Mouse (Mus musculus): ENCODE data around the gene B4galnt1.

Gene B4galnt1

GRCm38 (mm10) chr10:127197104-127197503 is 32.1 kb downstream of the B4galnt1 start:
- TF ChIP-seq POU5F1 (IDR thresholded peaks at IDR 0.05; ENCODE audit: borderline replicate concordance, low read length) = no peak
- TF ChIP-seq CTCF (conservative IDR thresholded peaks at IDR 0.05; ENCODE audit: low read length) = no peak
- no peak for TF ChIP-seq NANOG (IDR thresholded peaks at IDR 0.05; ENCODE audit: borderline replicate concordance, low read length)
- H3K4me3 ChIP-seq (replicated peaks; ENCODE audit: low read length) = 0 out of 2 replicates have a peak overlapping the region, but pooled peaks have one; percentile 32
- H3K9me3 ChIP-seq (ENCODE audit: low read length) = no peaks in the 10 kb centered on the region
- peaks cover 71% of the 10 kb centered on the region for H3K4me1 ChIP-seq (replicated peaks; ENCODE audit: low read depth, low read length)
- H3K36me3 ChIP-seq (ENCODE audit: insufficient read depth, low read length) = peaks cover 66% of the 10 kb centered on the region
- no peaks in the 10 kb centered on the region for H3K27me3 ChIP-seq (ENCODE audit: insufficient read depth, low read length)

- H3K4me1 ChIP-seq (replicated peaks; ENCODE audit: low read depth, low read length) = peaks cover 67% of the 10 kb centered on the region
- no peaks in the 10 kb centered on the region for H3K27me3 ChIP-seq (ENCODE audit: insufficient read depth, low read length)
- H3K4me3 ChIP-seq (replicated peaks; ENCODE audit: low read length) = peak overlapping the region; percentile 32; the same call in 1 of the 2 replicates
- H3K36me3 ChIP-seq (ENCODE audit: insufficient read depth, low read length) = peaks cover 67% of the 10 kb centered on the region
- no peak for TF ChIP-seq CTCF (conservative IDR thresholded peaks at IDR 0.05; ENCODE audit: low read length)
- no peak for TF ChIP-seq POU5F1 (IDR thresholded peaks at IDR 0.05; ENCODE audit: borderline replicate concordance, low read length)
- no peak for TF ChIP-seq NANOG (IDR thresholded peaks at IDR 0.05; ENCODE audit: borderline replicate concordance, low read length)
- no peaks in the 10 kb centered on the region for H3K9me3 ChIP-seq (ENCODE audit: low read length)
These were observed 32.6 kb downstream of the B4galnt1 start for GRCm38 (mm10) chr10:127197505-127198110.

GRCm38 (mm10) chr10:127198492-127198891 is 33.5 kb downstream of the B4galnt1 start:
- H3K4me3 ChIP-seq (replicated peaks; ENCODE audit: low read length) = no peak overlapping the region
- no peaks in the 10 kb centered on the region for H3K27me3 ChIP-seq (ENCODE audit: insufficient read depth, low read length)
- peaks cover 67% of the 10 kb centered on the region for H3K4me1 ChIP-seq (replicated peaks; ENCODE audit: low read depth, low read length)
- H3K9me3 ChIP-seq (ENCODE audit: low read length) = no peaks in the 10 kb centered on the region
- H3K36me3 ChIP-seq (ENCODE audit: insufficient read depth, low read length) = peaks cover 67% of the 10 kb centered on the region
- TF ChIP-seq CTCF (conservative IDR thresholded peaks at IDR 0.05; ENCODE audit: low read length) (no peak), NANOG (IDR thresholded peaks at IDR 0.05; ENCODE audit: borderline replicate concordance, low read length) (no peak), POU5F1 (IDR thresholded peaks at IDR 0.05; ENCODE audit: borderline replicate concordance, low read length) (no peak)

- Histone ChIP-seq H3K9me3 (ENCODE audit: low read length) (no peaks in the 10 kb centered on the region), H3K4me1 (replicated peaks; ENCODE audit: low read depth, low read length) (peaks cover 68% of the 10 kb centered on the region), H3K36me3 (ENCODE audit: insufficient read depth, low read length) (peaks cover 71% of the 10 kb centered on the region), H3K4me3 (replicated peaks; ENCODE audit: low read length) (no peak overlapping the region), H3K27me3 (ENCODE audit: insufficient read depth, low read length) (no peaks in the 10 kb centered on the region)
- TF ChIP-seq POU5F1 (IDR thresholded peaks at IDR 0.05; ENCODE audit: borderline replicate concordance, low read length) (no peak), CTCF (conservative IDR thresholded peaks at IDR 0.05; ENCODE audit: low read length) (no peak), NANOG (IDR thresholded peaks at IDR 0.05; ENCODE audit: borderline replicate concordance, low read length) (no peak)
These were observed 34.0 kb downstream of the B4galnt1 start for GRCm38 (mm10) chr10:127199068-127199467.

- TF ChIP-seq CTCF (conservative IDR thresholded peaks at IDR 0.05; ENCODE audit: low read length) (no peak), NANOG (IDR thresholded peaks at IDR 0.05; ENCODE audit: borderline replicate concordance, low read length) (no peak), POU5F1 (IDR thresholded peaks at IDR 0.05; ENCODE audit: borderline replicate concordance, low read length) (no peak)
- peaks cover 75% of the 10 kb centered on the region for H3K36me3 ChIP-seq (ENCODE audit: insufficient read depth, low read length)
- peaks cover 66% of the 10 kb centered on the region for H3K4me1 ChIP-seq (replicated peaks; ENCODE audit: low read depth, low read length)
- H3K4me3 ChIP-seq (replicated peaks; ENCODE audit: low read length) = no peak overlapping the region
- no peaks in the 10 kb centered on the region for H3K27me3 ChIP-seq (ENCODE audit: insufficient read depth, low read length)
- H3K9me3 ChIP-seq (ENCODE audit: low read length) = no peaks in the 10 kb centered on the region
These were observed 34.4 kb downstream of the B4galnt1 start for GRCm38 (mm10) chr10:127199474-127199873.

- Histone ChIP-seq H3K4me3 (replicated peaks; ENCODE audit: low read length) (no peak overlapping the region), H3K27me3 (ENCODE audit: insufficient read depth, low read length) (no peaks in the 10 kb centered on the region), H3K36me3 (ENCODE audit: insufficient read depth, low read length) (peaks cover 83% of the 10 kb centered on the region), H3K4me1 (replicated peaks; ENCODE audit: low read depth, low read length) (peaks cover 67% of the 10 kb centered on the region), H3K9me3 (ENCODE audit: low read length) (no peaks in the 10 kb centered on the region)
- TF ChIP-seq NANOG (IDR thresholded peaks at IDR 0.05; ENCODE audit: borderline replicate concordance, low read length) = no peak
- no peak for TF ChIP-seq CTCF (conservative IDR thresholded peaks at IDR 0.05; ENCODE audit: low read length)
- no peak for TF ChIP-seq POU5F1 (IDR thresholded peaks at IDR 0.05; ENCODE audit: borderline replicate concordance, low read length)
These were observed 35.3 kb downstream of the B4galnt1 start for GRCm38 (mm10) chr10:127200279-127200678.

- H3K4me1 ChIP-seq (replicated peaks; ENCODE audit: low read depth, low read length) = peaks cover 50% of the 10 kb centered on the region
- no peaks in the 10 kb centered on the region for H3K27me3 ChIP-seq (ENCODE audit: insufficient read depth, low read length)
- TF ChIP-seq POU5F1 (IDR thresholded peaks at IDR 0.05; ENCODE audit: borderline replicate concordance, low read length) (no peak), NANOG (IDR thresholded peaks at IDR 0.05; ENCODE audit: borderline replicate concordance, low read length) (no peak), CTCF (conservative IDR thresholded peaks at IDR 0.05; ENCODE audit: low read length) (no peak)
These were observed 38.1 kb downstream of the B4galnt1 start for GRCm38 (mm10) chr10:127203106-127203505.

GRCm38 (mm10) chr10:127204589-127204988 is 39.6 kb downstream of the B4galnt1 start:
- TF ChIP-seq CTCF (conservative IDR thresholded peaks at IDR 0.05; ENCODE audit: low read length) (no peak), NANOG (IDR thresholded peaks at IDR 0.05; ENCODE audit: borderline replicate concordance, low read length) (no peak), POU5F1 (IDR thresholded peaks at IDR 0.05; ENCODE audit: borderline replicate concordance, low read length) (no peak)
- H3K9me3 ChIP-seq (ENCODE audit: low read length) = no peaks in the 10 kb centered on the region

More at GRCm38 (mm10) chr10:127203106-127203505, 38.1 kb downstream of the B4galnt1 start:
- H3K9me3 ChIP-seq (ENCODE audit: low read length) = no peaks in the 10 kb centered on the region
- peaks cover 100% of the 10 kb centered on the region for H3K36me3 ChIP-seq (ENCODE audit: insufficient read depth, low read length)
- H3K4me3 ChIP-seq (replicated peaks; ENCODE audit: low read length) = no peak overlapping the region

More at GRCm38 (mm10) chr10:127204589-127204988, 39.6 kb downstream of the B4galnt1 start:
- Histone ChIP-seq H3K4me1 (replicated peaks; ENCODE audit: low read depth, low read length) (peaks cover 48% of the 10 kb centered on the region), H3K27me3 (ENCODE audit: insufficient read depth, low read length) (no peaks in the 10 kb centered on the region), H3K36me3 (ENCODE audit: insufficient read depth, low read length) (peaks cover 100% of the 10 kb centered on the region), H3K4me3 (replicated peaks; ENCODE audit: low read length) (no peak overlapping the region)

Measured in E14TG2a.4 (cell line).